Mouse (Mus musculus): ENCODE data around the gene Msmp.
A peak's percentile ranks its signal among the peaks of the same experiment; 100 is the strongest.
"Not testable (repeated sequence)": the region's sequence is repeated elsewhere in the genome, so short reads cannot be mapped to it uniquely, and the experiment has no call there.

Gene Msmp

GRCm38 (mm10) chr4:43596597-43596996 is 12.3 kb upstream of the Msmp start:
- not testable (repeated sequence) for DNase-seq (ENCODE audit: extremely low read depth, low read depth)

GRCm38 (mm10) chr4:43593453-43593852 is 9.2 kb upstream of the Msmp start:
- DNase-seq (ENCODE audit: extremely low read depth, low read depth) = no peak

- DNase-seq (ENCODE audit: extremely low read depth, low read depth) = no peak
Observed at GRCm38 (mm10) chr4:43591961-43592360, 7.7 kb upstream of the Msmp start.

GRCm38 (mm10) chr4:43591543-43591942 is 7.2 kb upstream of the Msmp start:
- no peak for DNase-seq (ENCODE audit: extremely low read depth, low read depth)

- DNase-seq (ENCODE audit: extremely low read depth, low read depth) = no peak
Observed at GRCm38 (mm10) chr4:43587681-43588080, 3.4 kb upstream of the Msmp start.

- DNase-seq (ENCODE audit: extremely low read depth, low read depth) = no peak
Observed at GRCm38 (mm10) chr4:43586411-43586810, 2.1 kb upstream of the Msmp start.

GRCm38 (mm10) chr4:43585682-43586081 is 1.4 kb upstream of the Msmp start:
- no peak for DNase-seq (ENCODE audit: extremely low read depth, low read depth)

- DNase-seq (ENCODE audit: extremely low read depth, low read depth) = no peak
Observed at GRCm38 (mm10) chr4:43583421-43583820, 873 bp downstream of the Msmp start.

- DNase-seq (ENCODE audit: extremely low read depth, low read depth) = no peak
Observed at GRCm38 (mm10) chr4:43582241-43582640, 2.1 kb downstream of the Msmp start.

- DNase-seq (ENCODE audit: extremely low read depth, low read depth) = no peak
Observed at GRCm38 (mm10) chr4:43581381-43581780, 2.9 kb downstream of the Msmp start.

GRCm38 (mm10) chr4:43580721-43581120 is 3.6 kb downstream of the Msmp start:
- no peak for DNase-seq (ENCODE audit: extremely low read depth, low read depth)

GRCm38 (mm10) chr4:43579731-43580130 is 4.6 kb downstream of the Msmp start:
- no peak for DNase-seq (ENCODE audit: extremely low read depth, low read depth)

GRCm38 (mm10) chr4:43579256-43579655 is 5.0 kb downstream of the Msmp start:
- DNase-seq (ENCODE audit: extremely low read depth, low read depth) = no peak

GRCm38 (mm10) chr4:43578376-43579204 is 5.7 kb downstream of the Msmp start, which contains the start of the genes Rgp1 and Gba2:
Gene Rgp1 (plus strand): TSS chr4:43578715.
Gene Gba2 (minus strand): TSS chr4:43578873.
- DNase-seq (ENCODE audit: extremely low read depth, low read depth) = peak; percentile 77

- peak; percentile 51 for DNase-seq (ENCODE audit: extremely low read depth, low read depth)
Observed at GRCm38 (mm10) chr4:43577237-43577881, 6.9 kb downstream of the Msmp start.

GRCm38 (mm10) chr4:43575356-43575755 is 8.9 kb downstream of the Msmp start:
- DNase-seq (ENCODE audit: extremely low read depth, low read depth) = no peak

- no peak for DNase-seq (ENCODE audit: extremely low read depth, low read depth)
Observed at GRCm38 (mm10) chr4:43573561-43573960, 10.7 kb downstream of the Msmp start.

- DNase-seq (ENCODE audit: extremely low read depth, low read depth) = no peak
Observed at GRCm38 (mm10) chr4:43571395-43572045, 12.8 kb downstream of the Msmp start.

GRCm38 (mm10) chr4:43567140-43567539 is 17.2 kb downstream of the Msmp start:
- no peak for DNase-seq (ENCODE audit: extremely low read depth, low read depth)

- no peak for DNase-seq (ENCODE audit: extremely low read depth, low read depth)
Observed at GRCm38 (mm10) chr4:43564231-43564630, 20.1 kb downstream of the Msmp start.

GRCm38 (mm10) chr4:43563601-43563875 is 20.8 kb downstream of the Msmp start:
- no peak for DNase-seq (ENCODE audit: extremely low read depth, low read depth)
